Mouse (Mus musculus) right cerebral cortex, postnatal 14 days (tissue): ENCODE measurements at regions not wholly inside any gene's neighbourhood (a gene's known extent, or its start where the extent isn't known, plus 50 kb on each side); places are given as distances from the start of the nearest gene placed in this dataset.
"Not testable (repeated sequence)": the region's sequence is repeated elsewhere in the genome, so short reads cannot be mapped to it uniquely, and the experiment has no call there.

Experiments used
- DNase-seq: peaks from one replicate; pipeline ENCODE4 v3.0.0; 2022

DNA sequence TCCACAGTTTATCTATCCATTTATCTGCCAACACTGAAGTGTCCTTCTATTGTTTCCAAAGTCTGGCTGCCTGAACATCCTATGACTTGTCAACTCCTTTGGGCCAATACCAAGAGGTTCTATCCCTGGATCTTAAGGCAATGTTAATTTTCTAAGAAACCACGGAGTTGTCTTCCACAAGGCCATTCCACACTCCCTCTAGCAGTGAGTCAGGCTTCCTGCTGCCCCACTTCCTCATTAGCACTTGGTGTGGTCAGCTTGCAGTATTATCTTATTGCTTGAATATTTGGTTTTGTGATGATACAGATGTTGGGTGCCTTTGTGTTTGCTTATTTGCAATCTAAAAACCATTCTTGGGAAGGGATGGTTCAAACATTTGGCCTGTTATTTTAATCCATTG lies 87.5 kb upstream of the Ppp2r2d start:
- no peak for DNase-seq

- no peak for DNase-seq
Observed at GRCm38 (mm10) chr7:138748442-138748841, 97.4 kb upstream of the Ppp2r2d start.

DNA sequence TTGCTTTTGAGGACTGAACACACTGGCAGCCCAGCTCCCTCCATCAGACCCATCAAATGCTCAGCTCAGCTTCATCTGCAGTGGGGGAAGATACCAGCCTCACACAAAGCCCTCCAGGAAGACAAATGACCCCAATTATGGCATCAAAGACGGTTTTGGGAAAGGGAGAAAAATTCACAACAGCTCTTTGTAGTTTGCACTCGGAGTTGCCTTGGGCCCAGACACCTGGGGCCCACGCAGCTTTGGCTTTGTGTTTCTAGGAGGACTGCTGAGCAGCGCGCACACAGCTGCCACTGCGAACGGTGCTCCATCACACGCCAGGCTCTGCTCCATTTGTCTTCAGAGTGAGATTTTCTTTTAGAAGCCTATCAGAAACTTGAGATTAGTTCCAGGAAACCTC lies 99.3 kb upstream of the Ppp2r2d start:
- DNase-seq: no peak

- no peak for DNase-seq
Observed at GRCm38 (mm10) chr7:138742516-138742845, 103.4 kb upstream of the Ppp2r2d start.

DNA sequence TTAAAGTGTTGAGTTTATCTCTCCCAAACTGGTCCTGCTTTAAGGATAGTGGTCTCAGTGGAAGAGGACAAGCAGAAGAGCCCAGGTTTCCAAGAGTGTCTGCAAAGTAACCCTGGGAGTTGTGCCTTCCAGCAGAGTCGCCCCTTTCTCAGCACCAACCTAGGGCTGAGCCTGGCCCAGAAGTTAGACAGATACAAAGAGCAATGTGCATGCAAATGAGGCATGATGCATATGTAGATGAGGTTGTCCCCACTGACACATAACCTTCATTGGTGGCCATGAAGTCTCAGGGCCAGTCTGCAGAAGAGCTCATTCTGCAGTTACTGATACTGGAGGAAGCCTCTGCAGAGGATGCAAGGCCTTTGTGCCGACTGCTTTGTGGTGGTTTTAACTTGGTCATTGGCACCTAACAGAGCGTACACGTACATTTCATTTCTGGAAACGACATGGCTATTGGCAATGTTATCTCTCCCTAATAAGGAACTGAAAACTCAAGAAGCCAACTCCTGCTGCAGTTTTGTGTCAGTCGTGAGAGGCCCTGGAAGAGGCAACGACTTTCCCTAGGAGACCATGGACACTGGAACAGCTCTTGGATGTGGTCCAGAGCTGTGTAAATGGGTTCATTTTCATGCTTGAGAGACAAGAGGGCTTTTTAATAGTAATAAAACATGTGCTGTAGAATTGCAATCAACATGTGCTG lies 103.9 kb upstream of the Ppp2r2d start:
- no peak for DNase-seq

- DNase-seq: peak; percentile 57
Observed at GRCm38 (mm10) chr7:138734254-138734653, 111.6 kb upstream of the Ppp2r2d start.

GRCm38 (mm10) chr7:138724829-138725228 lies 121.0 kb upstream of the Ppp2r2d start:
- no peak for DNase-seq

DNA sequence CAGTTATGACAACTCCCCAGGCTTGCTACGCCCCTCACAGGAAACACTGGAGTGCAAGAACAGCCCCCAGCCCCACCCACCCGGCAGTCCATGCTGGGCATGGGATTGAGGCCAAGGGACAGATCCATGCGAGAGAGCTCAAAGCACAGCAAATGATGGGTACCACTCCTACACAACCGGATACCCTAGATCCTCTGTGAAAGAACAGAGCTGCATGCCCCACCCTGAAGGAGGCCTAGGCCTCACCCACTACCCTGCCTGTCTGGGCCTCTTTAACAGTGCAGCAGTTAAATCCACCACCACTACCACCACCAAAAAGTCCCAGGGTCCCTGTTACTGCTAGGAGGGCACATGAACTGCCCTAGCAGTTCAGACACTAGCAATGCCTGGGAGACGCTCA lies 126.3 kb upstream of the Ppp2r2d start:
- no peak for DNase-seq

- DNase-seq: no peak
Observed at GRCm38 (mm10) chr7:138719115-138719514, 126.8 kb upstream of the Ppp2r2d start.

DNA sequence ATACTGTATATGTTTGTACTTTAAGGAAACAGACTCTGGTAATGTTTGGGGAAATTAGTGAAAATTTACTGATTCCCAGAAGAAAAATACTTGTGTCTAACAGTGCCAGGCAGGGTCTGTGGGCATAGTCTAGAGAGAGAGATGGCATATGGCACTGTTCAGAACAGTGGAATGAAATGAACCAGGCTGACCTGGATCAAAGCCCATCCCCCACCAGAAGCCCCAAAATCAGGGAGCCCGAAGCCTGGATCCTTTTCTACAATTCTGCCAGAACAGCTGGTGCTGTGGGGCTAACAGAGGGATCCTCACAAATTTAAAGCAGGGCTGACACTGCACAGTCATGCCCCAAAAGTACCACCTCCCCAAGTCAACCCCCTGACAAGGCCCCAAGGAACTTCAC lies 131.1 kb upstream of the Ppp2r2d start:
- no peak for DNase-seq

DNA sequence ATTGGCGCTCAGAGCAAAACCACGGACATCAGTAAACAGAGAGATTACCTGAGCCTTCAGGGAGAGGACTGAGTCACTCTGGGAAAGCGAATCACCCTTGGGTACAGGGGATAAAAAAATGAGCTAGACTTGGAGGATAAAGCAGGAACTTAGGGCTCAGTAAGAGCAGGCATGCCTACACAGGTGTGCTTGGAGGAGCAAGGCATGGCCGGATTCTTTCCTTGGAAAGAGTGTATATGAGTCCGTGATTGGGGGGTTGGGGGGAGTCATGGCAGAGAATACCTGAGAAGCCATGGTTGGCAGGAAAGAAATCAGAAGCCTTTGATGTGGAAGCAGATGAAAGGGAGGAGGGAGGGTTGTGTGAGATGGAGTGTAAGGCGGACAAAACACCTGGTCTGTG lies 137.5 kb upstream of the Ppp2r2d start:
- no peak for DNase-seq

DNA sequence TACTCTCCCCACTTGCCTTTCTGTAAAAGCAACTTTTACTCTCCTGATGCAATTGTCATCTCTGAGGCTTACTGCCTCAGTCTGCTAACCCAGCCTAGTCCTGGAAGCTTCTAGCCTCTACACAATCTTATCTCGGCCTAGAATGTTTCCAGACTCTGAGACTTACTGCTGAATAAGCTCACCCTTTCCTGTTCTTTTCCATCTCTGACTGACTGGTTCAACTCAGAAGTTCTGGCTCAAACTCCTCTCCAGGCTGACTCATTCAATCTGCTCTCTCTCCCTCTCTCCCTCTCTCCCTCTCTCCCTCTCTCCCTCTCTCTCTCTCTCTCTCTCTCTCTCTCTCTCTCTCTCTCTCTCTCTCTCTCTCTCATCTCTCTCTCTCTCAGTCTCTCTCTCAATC lies 146.3 kb upstream of the Ppp2r2d start:
- DNase-seq: not testable (repeated sequence)

- DNase-seq: no peak
Observed at GRCm38 (mm10) chr7:138682161-138682560, 163.7 kb upstream of the Ppp2r2d start.

DNA sequence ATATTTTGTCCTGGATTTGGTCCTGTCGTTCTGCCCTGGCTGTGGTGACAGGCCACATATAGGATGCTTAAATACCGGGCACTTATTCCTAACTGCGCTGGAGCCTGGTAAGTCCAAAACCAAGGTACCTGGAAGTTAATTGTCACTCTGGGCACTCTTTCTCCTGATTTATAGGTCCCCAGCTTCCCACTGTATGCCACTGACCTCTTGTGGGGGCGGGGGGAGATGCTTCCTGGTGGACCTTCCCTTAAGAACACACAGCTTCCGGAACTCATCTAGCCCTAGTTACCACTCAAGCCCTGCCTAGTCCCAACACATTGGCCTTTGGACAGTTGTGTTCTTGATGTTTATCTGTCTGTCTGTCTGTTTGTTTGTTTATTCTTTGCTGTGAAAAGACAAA lies 165.3 kb upstream of the Ppp2r2d start:
- DNase-seq: no peak

GRCm38 (mm10) chr7:138679575-138679974 lies 166.3 kb upstream of the Ppp2r2d start:
- DNase-seq: no peak

- DNase-seq: no peak
Observed at GRCm38 (mm10) chr7:138672959-138673358, 172.9 kb upstream of the Ppp2r2d start.

DNA sequence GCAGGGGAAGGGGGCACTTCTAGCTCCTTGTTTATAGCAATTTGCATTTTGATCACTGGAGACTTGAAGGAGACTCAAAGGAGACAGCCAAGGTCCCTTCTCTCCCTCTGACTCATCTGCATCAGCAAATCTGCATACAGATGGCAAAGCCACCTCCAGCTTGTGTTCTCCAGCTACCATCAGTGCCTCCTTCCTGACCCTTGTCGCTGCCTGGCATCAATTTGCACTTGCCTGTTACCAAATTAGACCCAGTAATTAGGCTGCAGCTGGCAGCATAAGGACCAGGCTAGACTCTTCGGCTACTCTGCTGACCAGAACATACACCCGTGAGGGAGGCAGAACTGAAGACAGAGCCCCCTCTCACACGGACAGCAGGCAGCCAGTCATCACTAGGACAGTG lies 177.5 kb upstream of the Ppp2r2d start:
- no peak for DNase-seq

GRCm38 (mm10) chr7:138660124-138660523 lies 185.8 kb upstream of the Ppp2r2d start:
- no peak for DNase-seq

DNA sequence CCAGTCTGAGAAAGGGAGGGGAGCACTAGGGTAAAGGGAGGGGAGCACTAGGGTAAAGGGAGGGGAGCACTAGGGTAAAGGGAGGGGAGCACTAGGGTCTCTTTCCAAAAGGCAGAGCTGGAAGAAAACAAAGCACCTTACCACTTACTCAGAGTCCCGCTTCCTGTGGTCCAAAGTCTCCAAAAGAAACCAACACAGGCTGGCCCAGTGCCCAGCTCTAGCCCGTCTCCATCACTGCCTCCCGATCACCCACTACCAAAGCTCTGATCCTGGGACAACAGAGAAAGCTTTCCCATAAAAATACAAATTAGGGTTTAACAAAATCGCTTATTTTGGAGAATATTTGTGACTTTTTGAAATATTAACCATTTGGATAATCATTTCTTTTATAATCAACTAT lies 188.4 kb upstream of the Ppp2r2d start:
- no peak for DNase-seq

DNA sequence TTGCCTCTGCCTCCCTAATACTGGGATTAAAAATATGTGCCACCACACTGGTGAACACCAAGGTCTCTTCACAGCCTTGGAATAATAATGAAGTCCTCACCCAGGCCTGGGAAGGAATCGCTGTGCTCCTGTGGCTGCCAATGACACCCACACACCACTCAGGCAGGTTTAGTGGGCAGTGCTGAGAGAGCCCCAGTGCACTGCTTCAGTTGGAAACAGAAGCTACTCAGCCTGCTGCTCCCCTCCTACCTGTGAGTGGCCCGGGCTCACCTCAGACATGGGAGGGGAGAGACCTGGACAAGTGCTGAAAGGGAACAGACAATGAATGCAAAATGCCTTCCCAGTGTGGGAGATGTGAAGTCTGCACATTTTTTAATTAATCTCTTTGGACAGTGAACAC lies 188.8 kb upstream of the Ppp2r2d start:
- DNase-seq: no peak

- DNase-seq: no peak
Observed at GRCm38 (mm10) chr7:138655940-138656339, 189.9 kb upstream of the Ppp2r2d start.

- no peak for DNase-seq
Observed at GRCm38 (mm10) chr7:138650946-138651345, 194.9 kb upstream of the Ppp2r2d start.

DNA sequence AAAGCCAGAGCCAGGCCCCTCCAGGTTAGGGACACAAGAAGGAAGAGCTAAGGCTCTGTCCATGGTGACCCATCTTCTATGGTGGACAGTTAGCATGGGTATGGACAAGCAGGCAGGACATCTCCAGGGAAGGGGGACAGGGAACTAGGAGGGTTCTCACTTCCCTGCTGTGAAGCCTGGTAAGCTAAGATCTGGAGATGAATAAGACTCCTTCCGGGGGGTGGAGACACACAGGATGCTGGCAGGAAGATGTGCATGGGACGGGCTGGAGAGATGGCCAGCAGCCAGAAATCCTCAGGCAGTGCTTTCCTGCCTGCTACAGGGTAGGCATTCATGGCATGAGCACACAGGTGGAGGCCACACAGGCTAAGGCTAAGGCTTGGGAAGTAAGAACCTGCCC lies 198.2 kb upstream of the Ppp2r2d start:
- DNase-seq: no peak

GRCm38 (mm10) chr7:138640492-138641165 lies 205.2 kb upstream of the Ppp2r2d start:
- DNase-seq: no peak

DNA sequence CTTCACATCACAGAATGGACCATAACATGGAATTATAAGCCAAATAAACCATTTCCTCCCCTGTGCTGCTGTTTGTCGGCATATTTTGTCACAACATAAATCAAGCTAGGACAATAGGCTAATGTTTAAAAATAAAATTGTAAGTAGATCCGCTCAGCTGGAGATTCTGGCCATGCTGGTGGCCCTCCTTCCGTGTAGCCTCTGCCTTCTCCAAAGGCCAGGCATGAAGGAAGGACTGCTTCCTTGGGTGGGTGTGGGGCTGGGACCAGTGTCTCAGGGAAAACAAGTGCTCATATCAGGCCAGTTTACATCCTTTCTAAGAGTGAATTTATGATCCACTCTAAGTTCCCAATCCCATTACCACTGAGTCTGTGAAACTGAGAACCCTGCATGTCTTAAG lies 206.3 kb upstream of the Ppp2r2d start:
- no peak for DNase-seq
